Mouse (Mus musculus) cerebellum, adult 9-10 months (tissue): ENCODE results near the gene Scamp2.

Experiments used
- DNase-seq: peaks from one replicate; pipeline ENCODE4 v3.0.0; 2022

Scamp2 gene

GRCm38 (mm10) chr9:57597929-57598382, 37.2 kb downstream of the Scamp2 start:
- DNase-seq = no peak

GRCm38 (mm10) chr9:57598851-57599563, 38.3 kb downstream of the Scamp2 start:
- no peak for DNase-seq

DNA sequence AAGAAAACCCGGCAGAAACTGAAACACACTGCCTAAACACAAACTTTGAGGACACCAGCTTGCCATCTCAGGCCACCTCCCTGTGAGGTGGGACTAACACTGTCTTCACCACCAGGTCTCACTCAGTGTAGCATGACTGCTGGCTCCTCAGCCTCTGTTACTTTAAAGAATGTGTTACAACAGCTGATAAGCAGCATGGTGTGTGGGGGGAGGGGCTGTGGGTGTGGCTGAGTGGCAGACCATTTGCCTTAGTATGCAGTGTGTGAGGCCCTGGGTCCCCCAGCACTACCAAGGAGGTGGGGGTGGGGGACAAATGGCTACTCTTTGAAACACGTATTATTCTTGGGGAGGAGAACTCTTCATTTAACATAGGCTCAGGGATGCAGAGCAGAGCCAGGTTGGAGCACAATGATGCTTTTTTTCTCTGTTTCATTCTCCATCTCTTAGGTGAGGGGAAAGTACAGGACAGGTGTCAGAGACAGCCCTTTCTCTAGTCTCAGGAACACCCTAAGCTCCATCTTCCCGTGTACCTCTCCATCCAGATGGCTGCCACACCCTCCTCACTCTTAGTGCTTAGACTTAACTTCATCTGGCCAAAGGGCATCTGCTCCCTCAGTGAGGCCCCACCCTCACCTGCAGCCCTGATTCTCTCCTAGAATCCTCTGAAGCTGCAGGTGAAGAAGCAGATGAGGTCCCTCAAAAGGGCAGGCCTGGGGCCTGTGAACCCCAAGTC, 40.0 kb downstream of the Scamp2 start:
- DNase-seq = no peak

- DNase-seq = no peak
These were observed 40.6 kb downstream of the Scamp2 start for GRCm38 (mm10) chr9:57601353-57601706.

GRCm38 (mm10) chr9:57602098-57602497, 41.4 kb downstream of the Scamp2 start:
- DNase-seq = no peak

- DNase-seq = no peak
These were observed 44.1 kb downstream of the Scamp2 start for GRCm38 (mm10) chr9:57604875-57605274.

DNA sequence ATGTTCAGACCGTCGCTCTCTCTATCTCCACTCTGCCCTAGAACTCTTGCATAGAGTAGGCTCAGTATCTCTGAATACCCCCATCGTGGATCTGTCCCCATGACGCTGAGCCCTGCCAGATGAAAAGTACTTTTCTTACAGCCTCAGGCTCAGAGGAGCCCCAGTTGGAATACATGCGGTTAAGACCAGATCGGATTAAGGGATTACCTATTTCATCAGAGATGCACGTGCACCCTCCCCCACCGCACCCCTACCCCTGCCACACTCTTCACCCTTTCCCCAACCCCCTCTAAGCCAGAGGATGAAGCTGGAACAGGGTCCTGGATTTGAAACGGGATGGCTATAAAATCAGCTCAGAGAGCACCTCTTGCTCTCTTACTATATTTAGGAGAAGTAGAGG, 44.8 kb downstream of the Scamp2 start:
- no peak for DNase-seq

- no peak for DNase-seq
These were observed 45.6 kb downstream of the Scamp2 start, which contains the start of gene Cplx3 for GRCm38 (mm10) chr9:57606139-57606851. Cplx3 (minus strand) TSS chr9:57606281.

GRCm38 (mm10) chr9:57609803-57610202, 49.1 kb downstream of the Scamp2 start:
- no peak for DNase-seq

DNA sequence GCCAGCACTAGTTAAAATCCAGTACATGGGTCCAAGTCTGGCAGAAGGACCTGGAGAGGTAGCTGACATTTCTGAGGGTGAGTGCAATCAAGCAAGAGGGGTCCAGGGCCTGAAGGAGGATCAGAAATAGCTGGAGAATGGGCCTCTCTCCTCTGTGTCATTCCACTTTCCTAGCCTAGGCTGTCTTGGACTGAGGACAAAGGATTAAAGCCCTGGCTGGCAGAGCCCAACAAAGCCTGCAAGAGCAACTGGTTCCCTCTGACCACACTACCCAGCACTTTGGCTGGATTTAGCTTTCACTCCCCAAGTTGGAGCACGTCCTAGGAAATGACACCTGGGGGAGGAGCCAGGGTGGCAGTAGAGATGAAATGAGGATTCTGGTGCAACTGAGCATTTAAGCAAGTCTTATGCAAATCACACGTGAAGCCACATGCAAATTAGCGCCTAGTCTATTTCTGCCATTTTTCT, 49.6 kb downstream of the Scamp2 start:
- DNase-seq = no peak

GRCm38 (mm10) chr9:57612587-57612986, 51.8 kb downstream of the Scamp2 start:
- no peak for DNase-seq

DNA sequence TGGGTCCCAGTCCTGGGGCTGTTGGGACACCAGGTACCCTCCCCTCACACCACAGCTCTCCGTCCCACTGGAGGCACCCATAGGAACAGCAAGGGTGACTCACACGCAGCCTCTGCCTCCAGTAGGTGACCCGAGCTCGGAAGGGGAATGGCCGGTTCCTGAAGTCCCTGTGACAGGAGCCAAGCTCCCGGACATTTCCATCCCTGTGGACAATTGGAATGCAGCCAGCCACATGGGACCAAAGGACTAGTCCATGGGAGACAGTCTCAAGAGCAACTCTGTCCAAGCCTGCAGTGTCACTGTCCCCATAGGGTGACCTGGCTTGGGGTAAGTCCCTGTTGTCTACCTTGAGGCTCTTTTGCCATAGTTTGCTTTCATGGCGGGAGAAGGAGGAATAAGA, 53.2 kb downstream of the Scamp2 start:
- DNase-seq = no peak

DNA sequence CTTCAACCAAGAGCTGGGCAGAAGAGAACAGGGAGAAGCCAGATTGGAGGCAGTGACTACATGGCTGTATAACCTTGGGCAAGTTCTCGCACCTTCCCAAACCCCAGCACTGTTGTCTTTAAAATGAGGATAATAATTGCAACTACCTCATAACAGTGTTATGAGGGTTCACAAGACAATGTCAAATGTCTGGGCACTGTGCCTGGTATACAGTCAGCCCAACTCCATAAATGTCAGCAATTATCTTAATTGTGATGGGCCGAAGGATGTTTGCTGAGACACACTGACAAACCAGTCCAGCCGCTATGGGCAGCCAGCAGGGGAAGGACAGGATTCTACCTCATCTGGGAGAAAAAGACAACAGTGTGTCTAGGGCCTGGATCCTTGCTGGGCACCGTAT, 54.0 kb downstream of the Scamp2 start:
- no peak for DNase-seq

DNA sequence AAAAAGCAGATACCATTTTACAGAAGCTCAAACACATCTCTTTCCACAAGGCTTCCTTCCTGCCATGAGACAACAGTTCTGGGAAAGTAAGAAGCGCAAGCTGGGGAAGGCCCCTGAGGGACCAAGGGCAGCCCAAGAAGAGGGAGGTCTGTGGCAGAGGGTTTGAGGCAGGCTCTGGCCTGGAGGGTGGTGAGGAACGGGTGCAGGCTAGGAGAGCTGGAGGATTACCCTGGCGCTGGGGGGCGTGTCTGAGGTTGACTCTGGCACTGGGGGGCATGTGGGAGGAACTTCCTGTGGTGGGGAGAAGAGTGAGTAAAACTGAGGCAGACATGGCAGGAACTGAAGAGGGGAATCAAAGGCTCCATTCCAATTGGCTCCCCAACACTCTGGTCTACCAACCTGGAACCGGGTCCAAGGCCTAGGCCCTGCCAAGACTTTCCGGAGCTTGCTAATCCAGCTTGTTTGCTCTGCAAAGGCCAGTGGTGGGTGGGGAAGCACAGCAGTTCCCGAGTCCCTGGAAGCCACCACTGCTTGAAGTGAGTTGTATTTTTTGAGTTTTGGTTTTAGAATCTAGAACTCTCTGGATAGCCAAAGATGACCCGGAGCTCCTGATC, 56.9 kb downstream of the Scamp2 start:
- DNase-seq = no peak

GRCm38 (mm10) chr9:57618854-57619253, 58.1 kb downstream of the Scamp2 start:
- DNase-seq = no peak

DNA sequence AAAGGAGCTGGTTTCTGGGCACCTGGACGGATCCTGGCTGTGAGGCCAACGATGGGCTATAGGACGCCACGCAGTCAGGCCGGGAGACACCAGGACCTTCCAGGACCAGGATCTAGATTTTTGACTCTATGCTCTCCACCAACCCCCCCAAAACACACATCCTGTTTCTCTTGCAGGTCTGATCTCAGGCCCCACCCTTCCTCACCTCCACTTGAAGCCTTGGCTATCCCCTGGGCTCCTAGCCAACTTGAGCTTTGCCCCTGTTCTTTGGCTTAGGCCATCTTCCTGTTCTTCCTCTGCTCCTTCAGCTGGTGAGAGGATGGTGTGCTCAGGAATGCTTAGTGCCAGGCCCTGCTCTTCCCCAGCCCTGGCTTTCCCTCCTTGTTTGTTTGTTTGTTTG, 59.9 kb downstream of the Scamp2 start, which contains the start of gene Lman1l:
Gene Lman1l (minus strand): TSS at position 101 of the 400 bp plus-strand sequence.
- DNase-seq = no peak

- no peak for DNase-seq
These were observed 63.6 kb downstream of the Scamp2 start for GRCm38 (mm10) chr9:57624295-57624694.

- DNase-seq = no peak
These were observed 65.1 kb downstream of the Scamp2 start for GRCm38 (mm10) chr9:57625674-57626500.

- DNase-seq = no peak
These were observed 66.4 kb downstream of the Scamp2 start for GRCm38 (mm10) chr9:57627191-57627590.

GRCm38 (mm10) chr9:57627892-57628291, 67.1 kb downstream of the Scamp2 start:
- no peak for DNase-seq

DNA sequence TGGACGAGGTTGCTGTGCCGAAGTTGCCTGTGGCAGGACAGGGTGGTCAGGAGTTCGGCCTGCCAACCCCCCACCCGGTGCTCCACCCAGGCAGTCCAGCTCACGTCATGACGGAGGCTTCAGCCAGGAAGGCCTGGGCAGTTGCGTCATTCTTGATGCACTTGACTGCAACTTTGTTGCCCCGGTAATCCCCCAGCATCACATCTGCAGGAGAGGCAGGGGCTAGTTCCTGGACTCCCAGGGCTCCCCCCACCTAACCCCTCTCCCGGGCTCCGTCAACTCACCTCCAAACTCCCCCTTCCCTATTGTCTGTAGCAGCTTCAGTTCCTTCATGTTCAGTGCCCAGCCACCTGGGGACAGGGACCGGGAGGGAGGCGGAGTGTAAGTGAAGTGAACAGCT, 68.0 kb downstream of the Scamp2 start:
- DNase-seq = no peak
